Comparison of ENCODE assay signal across 7 mouse cellular contexts in genomic region chr14:118706962-118707361, GRCm38 (mm10). TPM values are rescaled to one million over a fixed set of nuclear protein-coding genes. Genes with fewer than 3 reads are reported as not detected.
DNase-seq lines count a peak whose midpoint lies in the region; ATAC-seq and TF ChIP-seq lines count a peak whose summit lies in the region.

No protein-coding gene starts in this region.

- H3K9me3 ChIP-seq in kidney, postnatal 0 days (replicated peaks; ENCODE audit: low read length), result no peaks in the 10 kb centered on the region
- no peaks in the 10 kb centered on the region for H3K9me3 ChIP-seq in embryonic facial prominence, embryonic 15.5 days (replicated peaks)
- no peaks in the 10 kb centered on the region for H3K9me3 ChIP-seq in hindbrain, embryonic 14.5 days (ENCODE audit: control insufficient read depth, low read length)
- H3K9me3 ChIP-seq in midbrain, embryonic 15.5 days, result no peaks in the 10 kb centered on the region

- no peak overlapping the region for H3K4me3 ChIP-seq in kidney, postnatal 0 days (replicated peaks; ENCODE audit: low read depth, low read length)
- H3K4me3 ChIP-seq in embryonic facial prominence, embryonic 15.5 days (replicated peaks), result no peak overlapping the region
- peak overlapping the region; percentile 58 for H3K4me3 ChIP-seq in hindbrain, embryonic 14.5 days (replicated peaks; ENCODE audit: low read length)
- H3K4me3 ChIP-seq in midbrain, embryonic 15.5 days, result peak overlapping the region; percentile 89

- no peak for ATAC-seq in kidney, postnatal 0 days (replicated peaks; ENCODE audit: low FRiP score, low read depth)
- no peak for ATAC-seq in embryonic facial prominence, embryonic 15.5 days (ENCODE audit: insufficient number of reproducible peaks, low FRiP score, low TSS enrichment, low read depth)
- ATAC-seq in hindbrain, embryonic 14.5 days (ENCODE audit: low FRiP score), result no peak
- ATAC-seq in midbrain, embryonic 15.5 days (replicated peaks), result no peak

- H3K9ac ChIP-seq in kidney, postnatal 0 days (ENCODE audit: low read depth, low read length), result no peak overlapping the region
- H3K9ac ChIP-seq in embryonic facial prominence, embryonic 15.5 days, result no peak overlapping the region
- peak overlapping the region; percentile 64; the same call in 1 of the 2 replicates for H3K9ac ChIP-seq in hindbrain, embryonic 14.5 days
- no peak overlapping the region for H3K9ac ChIP-seq in midbrain, embryonic 15.5 days

- 87% methylated on average over 11 of the region's 11 CpGs for WGBS in kidney, postnatal 0 days
- 86% methylated on average over 11 of the region's 11 CpGs for WGBS in embryonic facial prominence, embryonic 15.5 days
- WGBS in hindbrain, embryonic 14.5 days, result 86% methylated on average over 11 of the region's 11 CpGs
- 78% methylated on average over 11 of the region's 11 CpGs for WGBS in midbrain, embryonic 15.5 days

- no peaks in the 10 kb centered on the region; the same call in 1 of the 2 replicates for H3K4me1 ChIP-seq in kidney, postnatal 0 days (replicated peaks; ENCODE audit: insufficient read depth, low read length)
- H3K4me1 ChIP-seq in embryonic facial prominence, embryonic 15.5 days, result peaks cover 16% of the 10 kb centered on the region
- peaks cover 20% of the 10 kb centered on the region for H3K4me1 ChIP-seq in hindbrain, embryonic 14.5 days (replicated peaks; ENCODE audit: control insufficient read depth, insufficient read depth, low read length)
- H3K4me1 ChIP-seq in midbrain, embryonic 15.5 days, result peaks cover 22% of the 10 kb centered on the region

- H3K4me2 ChIP-seq in kidney, postnatal 0 days (ENCODE audit: low read length), result peak overlapping the region; percentile 88
- 0 out of 2 replicates have a peak overlapping the region, but pooled peaks have one; percentile 95 for H3K4me2 ChIP-seq in embryonic facial prominence, embryonic 15.5 days (replicated peaks)
- peak overlapping the region; percentile 92 for H3K4me2 ChIP-seq in hindbrain, embryonic 14.5 days (replicated peaks)
- H3K4me2 ChIP-seq in midbrain, embryonic 15.5 days, result peak overlapping the region; percentile 96

- no peaks in the 10 kb centered on the region for H3K36me3 ChIP-seq in kidney, postnatal 0 days (ENCODE audit: insufficient read depth, low read length)
- H3K36me3 ChIP-seq in embryonic facial prominence, embryonic 15.5 days, result no peaks in the 10 kb centered on the region
- H3K36me3 ChIP-seq in hindbrain, embryonic 14.5 days (replicated peaks; ENCODE audit: control insufficient read depth, insufficient read depth), result no peaks in the 10 kb centered on the region
- H3K36me3 ChIP-seq in midbrain, embryonic 15.5 days (replicated peaks), result no peaks in the 10 kb centered on the region

- no peaks in the 10 kb centered on the region for H3K27me3 ChIP-seq in kidney, postnatal 0 days (ENCODE audit: insufficient read depth, low read length)
- peaks cover 40% of the 10 kb centered on the region for H3K27me3 ChIP-seq in embryonic facial prominence, embryonic 15.5 days
- peaks cover 17% of the 10 kb centered on the region for H3K27me3 ChIP-seq in hindbrain, embryonic 14.5 days (ENCODE audit: control insufficient read depth, insufficient read depth, low read length)
- H3K27me3 ChIP-seq in midbrain, embryonic 15.5 days (replicated peaks), result peaks cover 17% of the 10 kb centered on the region; the same call in 1 of the 2 replicates

- TF ChIP-seq CTCF in kidney, postnatal 0 days (IDR thresholded peaks at IDR 0.05; ENCODE audit: low read depth), result no peak

- DNase-seq in kidney, postnatal 0 days (ENCODE audit: low spot score), result no peak
- DNase-seq in kidney, adult 8-10 months, result no peak
- no peak for DNase-seq in hindbrain, embryonic 14.5 days (ENCODE audit: low spot score)
- no peak for DNase-seq in cerebellum, postnatal 14 days
- DNase-seq in adrenal gland, postnatal 10 days, result no peak

- no peak overlapping the region for H3K27ac ChIP-seq in kidney, postnatal 0 days
- H3K27ac ChIP-seq in embryonic facial prominence, embryonic 15.5 days (replicated peaks), result no peak overlapping the region
- H3K27ac ChIP-seq in hindbrain, embryonic 14.5 days, result no peak overlapping the region
- no peak overlapping the region for H3K27ac ChIP-seq in midbrain, embryonic 15.5 days

RNA-seq across cellular contexts. Expression of gene Abcc4, which starts 0.9 kb away (rescaled TPM):
- polyA plus RNA-seq in kidney, postnatal 0 days (2015; fragmentation: Nextera tagmentation; extraction: Ambion mirVana), result 6.6 and 6.9 TPM in 2 replicates
- polyA plus RNA-seq in embryonic facial prominence, embryonic 15.5 days (2015; fragmentation: Nextera tagmentation; extraction: Ambion mirVana), result 3.2 and 4.3 TPM in 2 replicates
- 2.6 TPM in 2 replicates for polyA plus RNA-seq in hindbrain, embryonic 14.5 days (2014; fragmentation: Nextera tagmentation; extraction: Ambion mirVana)
- polyA plus RNA-seq in midbrain, embryonic 15.5 days (2015; fragmentation: Nextera tagmentation; extraction: Ambion mirVana), result 1.6 and 1.8 TPM in 2 replicates
- 1 to 10 TPM; 8.5 to 9.9 TPM for total RNA-seq in adrenal gland, postnatal 10 days (2021)

Comparison
In these comparisons a context has a peak if more than half of its experiments do, and no peak if none do; other contexts are left out.
1. H3K4me3 ChIP-seq: peak in hindbrain, embryonic 14.5 days (single experiment) and midbrain, embryonic 15.5 days (single experiment); none in kidney, postnatal 0 days (single experiment) and embryonic facial prominence, embryonic 15.5 days (single experiment).
2. Peak in every context shown above with its lines, with median percentiles within 50 percentile points of each other: H3K4me2 ChIP-seq.